Mouse (Mus musculus): ENCODE measurements around the gene Ankrd50. TPM values are rescaled to one million over a fixed set of nuclear protein-coding genes. Genes with fewer than 3 reads are reported as not detected.
A peak's percentile ranks its signal among the peaks of the same experiment; 100 is the strongest.

The Ankrd50 gene
- 28.1 and 30.4 TPM in 2 replicates for polyA plus RNA-seq (2014; fragmentation: Nextera tagmentation; extraction: Ambion mirVana)

GRCm38 (mm10) chr3:38484191-38485106 lies at the start of gene Ankrd50:
TSS of gene Ankrd50 (minus strand) at chr3:38484844.
- ATAC-seq (ENCODE audit: low FRiP score) (peak; percentile 98), DNase-seq (ENCODE audit: low spot score) (peak; percentile 99)
- WGBS = under 1% methylated on average over 71 of the region's 81 CpGs
- Histone ChIP-seq H3K4me1 (replicated peaks; ENCODE audit: control insufficient read depth, insufficient read depth, low read length) (peaks cover 11% of the 10 kb centered on the region), H3K9me3 (ENCODE audit: control insufficient read depth, low read length) (no peaks in the 10 kb centered on the region), H3K4me3 (ENCODE audit: low read depth, low read length) (peak within 1 kb of the TSS; percentile 95), H3K27ac (ENCODE audit: low read depth, low read length) (peak within 1 kb of the TSS; percentile 94), H3K4me2 (replicated peaks; ENCODE audit: low read depth, low read length) (peak within 1 kb of the TSS; percentile 84), H3K27me3 (ENCODE audit: control insufficient read depth, insufficient read depth, low read length) (no peaks in the 10 kb centered on the region), H3K36me3 (ENCODE audit: control insufficient read depth, insufficient read depth, low read length) (no peaks in the 10 kb centered on the region), H3K9ac (ENCODE audit: low read depth, low read length) (peak within 1 kb of the TSS; percentile 98)

GRCm38 (mm10) chr3:38534245-38534644 lies 49.6 kb upstream of the Ankrd50 start:
- 93% methylated on average over 6 of the region's 6 CpGs for WGBS
- H3K4me3 ChIP-seq (ENCODE audit: low read depth, low read length) = no peak overlapping the region
- no peak for ATAC-seq (ENCODE audit: low FRiP score)
- no peaks in the 10 kb centered on the region for H3K4me1 ChIP-seq (replicated peaks; ENCODE audit: control insufficient read depth, insufficient read depth, low read length)
- no peak overlapping the region for H3K27ac ChIP-seq (ENCODE audit: low read depth, low read length)
- no peak for DNase-seq (ENCODE audit: low spot score)
- no peaks in the 10 kb centered on the region for H3K9me3 ChIP-seq (ENCODE audit: control insufficient read depth, low read length)
- no peak overlapping the region for H3K9ac ChIP-seq (ENCODE audit: low read depth, low read length)
- no peaks in the 10 kb centered on the region for H3K36me3 ChIP-seq (ENCODE audit: control insufficient read depth, insufficient read depth, low read length)
- no peaks in the 10 kb centered on the region for H3K27me3 ChIP-seq (ENCODE audit: control insufficient read depth, insufficient read depth, low read length)
- H3K4me2 ChIP-seq (replicated peaks; ENCODE audit: low read depth, low read length) = no peak overlapping the region

GRCm38 (mm10) chr3:38520426-38520825 lies 35.8 kb upstream of the Ankrd50 start:
- Histone ChIP-seq H3K9ac (ENCODE audit: low read depth, low read length) (no peak overlapping the region), H3K36me3 (ENCODE audit: control insufficient read depth, insufficient read depth, low read length) (no peaks in the 10 kb centered on the region), H3K4me3 (ENCODE audit: low read depth, low read length) (no peak overlapping the region), H3K4me1 (replicated peaks; ENCODE audit: control insufficient read depth, insufficient read depth, low read length) (no peaks in the 10 kb centered on the region), H3K9me3 (ENCODE audit: control insufficient read depth, low read length) (no peaks in the 10 kb centered on the region), H3K4me2 (replicated peaks; ENCODE audit: low read depth, low read length) (no peak overlapping the region), H3K27ac (ENCODE audit: low read depth, low read length) (no peak overlapping the region), H3K27me3 (ENCODE audit: control insufficient read depth, insufficient read depth, low read length) (no peaks in the 10 kb centered on the region)
- no peak for DNase-seq (ENCODE audit: low spot score)
- no peak for ATAC-seq (ENCODE audit: low FRiP score)
- WGBS = 84% methylated on average over 2 of the region's 2 CpGs

- no peaks in the 10 kb centered on the region for H3K36me3 ChIP-seq (ENCODE audit: control insufficient read depth, insufficient read depth, low read length)
- DNase-seq (ENCODE audit: low spot score) (no peak), ATAC-seq (ENCODE audit: low FRiP score) (no peak)
- 76% methylated on average over 3 of the region's 3 CpGs for WGBS
- H3K9ac ChIP-seq (ENCODE audit: low read depth, low read length) = no peak overlapping the region
- no peaks in the 10 kb centered on the region for H3K27me3 ChIP-seq (ENCODE audit: control insufficient read depth, insufficient read depth, low read length)
- H3K4me1 ChIP-seq (replicated peaks; ENCODE audit: control insufficient read depth, insufficient read depth, low read length) = no peaks in the 10 kb centered on the region
- no peaks in the 10 kb centered on the region for H3K9me3 ChIP-seq (ENCODE audit: control insufficient read depth, low read length)
- H3K27ac ChIP-seq (ENCODE audit: low read depth, low read length) = no peak overlapping the region
- no peak overlapping the region for H3K4me2 ChIP-seq (replicated peaks; ENCODE audit: low read depth, low read length)
- no peak overlapping the region for H3K4me3 ChIP-seq (ENCODE audit: low read depth, low read length)
Observed at GRCm38 (mm10) chr3:38519971-38520370, 35.3 kb upstream of the Ankrd50 start.

- Histone ChIP-seq H3K4me1 (replicated peaks; ENCODE audit: control insufficient read depth, insufficient read depth, low read length) (no peaks in the 10 kb centered on the region), H3K27ac (ENCODE audit: low read depth, low read length) (no peak overlapping the region), H3K36me3 (ENCODE audit: control insufficient read depth, insufficient read depth, low read length) (no peaks in the 10 kb centered on the region), H3K4me2 (replicated peaks; ENCODE audit: low read depth, low read length) (no peak overlapping the region), H3K9me3 (ENCODE audit: control insufficient read depth, low read length) (no peaks in the 10 kb centered on the region), H3K4me3 (ENCODE audit: low read depth, low read length) (no peak overlapping the region), H3K27me3 (ENCODE audit: control insufficient read depth, insufficient read depth, low read length) (no peaks in the 10 kb centered on the region), H3K9ac (ENCODE audit: low read depth, low read length) (no peak overlapping the region)
- WGBS = 82% methylated on average over 4 of the region's 4 CpGs
- no peak for ATAC-seq (ENCODE audit: low FRiP score)
- no peak for DNase-seq (ENCODE audit: low spot score)
Observed at GRCm38 (mm10) chr3:38503606-38504005, 19.0 kb upstream of the Ankrd50 start.

- no peak for ATAC-seq (ENCODE audit: low FRiP score)
- DNase-seq (ENCODE audit: low spot score) = no peak
Observed at GRCm38 (mm10) chr3:38502156-38502555, 17.5 kb upstream of the Ankrd50 start.

GRCm38 (mm10) chr3:38501739-38502138 lies 17.1 kb upstream of the Ankrd50 start:
- Histone ChIP-seq H3K9me3 (ENCODE audit: control insufficient read depth, low read length) (no peaks in the 10 kb centered on the region), H3K36me3 (ENCODE audit: control insufficient read depth, insufficient read depth, low read length) (no peaks in the 10 kb centered on the region), H3K27ac (ENCODE audit: low read depth, low read length) (no peak overlapping the region), H3K9ac (ENCODE audit: low read depth, low read length) (no peak overlapping the region), H3K4me1 (replicated peaks; ENCODE audit: control insufficient read depth, insufficient read depth, low read length) (no peaks in the 10 kb centered on the region), H3K4me2 (replicated peaks; ENCODE audit: low read depth, low read length) (no peak overlapping the region), H3K4me3 (ENCODE audit: low read depth, low read length) (no peak overlapping the region), H3K27me3 (ENCODE audit: control insufficient read depth, insufficient read depth, low read length) (no peaks in the 10 kb centered on the region)
- ATAC-seq (ENCODE audit: low FRiP score) (no peak), DNase-seq (ENCODE audit: low spot score) (no peak)
- 97% methylated on average over 2 of the region's 2 CpGs for WGBS

More at GRCm38 (mm10) chr3:38502156-38502555, 17.5 kb upstream of the Ankrd50 start:
- Histone ChIP-seq H3K9me3 (ENCODE audit: control insufficient read depth, low read length) (no peaks in the 10 kb centered on the region), H3K27ac (ENCODE audit: low read depth, low read length) (no peak overlapping the region), H3K36me3 (ENCODE audit: control insufficient read depth, insufficient read depth, low read length) (no peaks in the 10 kb centered on the region), H3K4me2 (replicated peaks; ENCODE audit: low read depth, low read length) (no peak overlapping the region), H3K9ac (ENCODE audit: low read depth, low read length) (no peak overlapping the region), H3K4me1 (replicated peaks; ENCODE audit: control insufficient read depth, insufficient read depth, low read length) (no peaks in the 10 kb centered on the region), H3K27me3 (ENCODE audit: control insufficient read depth, insufficient read depth, low read length) (no peaks in the 10 kb centered on the region), H3K4me3 (ENCODE audit: low read depth, low read length) (no peak overlapping the region)
- 68% methylated on average over 5 of the region's 5 CpGs for WGBS

GRCm38 (mm10) chr3:38501316-38501715 lies 16.7 kb upstream of the Ankrd50 start:
- Histone ChIP-seq H3K36me3 (ENCODE audit: control insufficient read depth, insufficient read depth, low read length) (no peaks in the 10 kb centered on the region), H3K4me2 (replicated peaks; ENCODE audit: low read depth, low read length) (no peak overlapping the region), H3K27me3 (ENCODE audit: control insufficient read depth, insufficient read depth, low read length) (no peaks in the 10 kb centered on the region), H3K27ac (ENCODE audit: low read depth, low read length) (no peak overlapping the region), H3K4me1 (replicated peaks; ENCODE audit: control insufficient read depth, insufficient read depth, low read length) (no peaks in the 10 kb centered on the region), H3K4me3 (ENCODE audit: low read depth, low read length) (no peak overlapping the region), H3K9me3 (ENCODE audit: control insufficient read depth, low read length) (no peaks in the 10 kb centered on the region), H3K9ac (ENCODE audit: low read depth, low read length) (no peak overlapping the region)
- DNase-seq (ENCODE audit: low spot score) (no peak), ATAC-seq (ENCODE audit: low FRiP score) (no peak)
- 76% methylated on average over 5 of the region's 5 CpGs for WGBS

- no peaks in the 10 kb centered on the region for H3K9me3 ChIP-seq (ENCODE audit: control insufficient read depth, low read length)
- ATAC-seq (ENCODE audit: low FRiP score) = no peak
- no peak overlapping the region for H3K4me2 ChIP-seq (replicated peaks; ENCODE audit: low read depth, low read length)
- WGBS = 87% methylated on average over 3 of the region's 3 CpGs
- no peak overlapping the region for H3K9ac ChIP-seq (ENCODE audit: low read depth, low read length)
- H3K27ac ChIP-seq (ENCODE audit: low read depth, low read length) = no peak overlapping the region
- no peaks in the 10 kb centered on the region for H3K27me3 ChIP-seq (ENCODE audit: control insufficient read depth, insufficient read depth, low read length)
- H3K4me1 ChIP-seq (replicated peaks; ENCODE audit: control insufficient read depth, insufficient read depth, low read length) = no peaks in the 10 kb centered on the region
- no peak overlapping the region for H3K4me3 ChIP-seq (ENCODE audit: low read depth, low read length)
- no peaks in the 10 kb centered on the region for H3K36me3 ChIP-seq (ENCODE audit: control insufficient read depth, insufficient read depth, low read length)
- DNase-seq (ENCODE audit: low spot score) = no peak
Observed at GRCm38 (mm10) chr3:38498561-38498960, 13.9 kb upstream of the Ankrd50 start.

Measured in hindbrain, embryonic 11.5 days (tissue).